Mouse (Mus musculus): ENCODE data around the gene Ctbp2. TPM values are rescaled to one million over a fixed set of nuclear protein-coding genes. Genes with fewer than 3 reads are reported as not detected.

Gene Ctbp2
- total and polyA plus RNA-seq, 2 experiments from 2014 or later = 27.9 to 71.3 TPM

DNA sequence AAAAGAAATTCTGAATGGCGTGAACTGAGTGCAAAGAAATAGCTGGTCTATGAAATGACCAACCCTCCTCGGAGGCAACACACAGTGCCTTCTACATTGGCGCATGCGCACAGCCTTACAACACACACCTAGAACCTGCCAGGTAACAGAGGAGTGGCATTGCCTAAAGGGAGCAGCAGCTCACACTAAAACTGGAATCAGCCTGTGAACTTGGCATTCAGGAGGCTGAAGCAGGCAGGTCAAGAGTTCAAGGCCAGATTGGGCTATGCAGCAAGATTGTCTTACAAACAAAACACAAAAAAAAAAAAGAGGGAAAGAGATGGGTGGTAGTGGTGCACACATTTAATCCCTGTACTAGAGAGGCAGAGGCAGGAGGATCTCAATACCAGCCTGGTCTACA lies 14.7 kb downstream of the Ctbp2 start:
- H3K9me3 ChIP-seq (replicated peaks; ENCODE audit: control insufficient read depth, low read length) = no peaks in the 10 kb centered on the region
- WGBS = 90% methylated on average over 4 of the region's 4 CpGs
- TF ChIP-seq EP300 (IDR thresholded peaks at IDR 0.05; ENCODE audit: low read depth) (no peak), CTCF (IDR thresholded peaks at IDR 0.05; ENCODE audit: low read depth) (no peak)
- DNase-seq (ENCODE audit: low spot score) (no peak), ATAC-seq (ENCODE audit: insufficient read depth, low read depth) (no peak)
- peaks cover 36% of the 10 kb centered on the region for H3K4me1 ChIP-seq (ENCODE audit: control insufficient read depth, insufficient read depth)
- no peaks in the 10 kb centered on the region for H3K36me3 ChIP-seq (replicated peaks; ENCODE audit: control insufficient read depth, insufficient read depth, low read length)
- H3K27me3 ChIP-seq (ENCODE audit: control insufficient read depth, insufficient read depth, low read length) = no peaks in the 10 kb centered on the region
- no peak overlapping the region for H3K4me3 ChIP-seq (ENCODE audit: low read depth, low read length)
- H3K27ac ChIP-seq (ENCODE audit: low read depth) = no peak overlapping the region
- H3K4me2 ChIP-seq (ENCODE audit: low read depth, low read length) = no peak overlapping the region
- no peak overlapping the region for H3K9ac ChIP-seq (replicated peaks; ENCODE audit: low read depth, low read length)

DNA sequence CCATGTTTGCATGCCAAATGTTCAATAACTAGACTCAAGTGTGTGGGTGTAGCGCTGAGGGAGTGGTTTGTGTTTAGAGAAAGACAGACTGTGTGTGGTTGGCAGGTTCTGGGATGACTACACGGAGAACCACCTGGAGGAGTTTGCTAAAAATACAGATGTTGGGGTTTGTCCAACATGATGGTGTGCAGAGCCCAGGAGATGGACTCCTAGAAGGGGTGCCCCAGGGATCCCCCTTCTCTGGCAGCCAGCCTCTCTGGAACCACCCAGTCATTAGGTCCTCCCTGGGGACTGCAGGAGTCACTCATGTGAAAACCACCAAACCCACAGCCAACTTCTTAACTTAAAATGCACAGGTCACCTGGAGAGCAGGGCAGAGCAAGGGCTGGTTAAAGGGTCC lies 15.5 kb downstream of the Ctbp2 start:
- no peak overlapping the region for H3K9ac ChIP-seq (replicated peaks; ENCODE audit: low read depth, low read length)
- H3K4me2 ChIP-seq (ENCODE audit: low read depth, low read length) = no peak overlapping the region
- no peaks in the 10 kb centered on the region for H3K27me3 ChIP-seq (ENCODE audit: control insufficient read depth, insufficient read depth, low read length)
- 66% methylated on average over 2 of the region's 2 CpGs for WGBS
- H3K9me3 ChIP-seq (replicated peaks; ENCODE audit: control insufficient read depth, low read length) = no peaks in the 10 kb centered on the region
- no peak for TF ChIP-seq CTCF (IDR thresholded peaks at IDR 0.05; ENCODE audit: low read depth)
- TF ChIP-seq EP300 (IDR thresholded peaks at IDR 0.05; ENCODE audit: low read depth) = no peak
- H3K4me1 ChIP-seq (ENCODE audit: control insufficient read depth, insufficient read depth) = peaks cover 35% of the 10 kb centered on the region
- no peak overlapping the region for H3K4me3 ChIP-seq (ENCODE audit: low read depth, low read length)
- ATAC-seq (ENCODE audit: insufficient read depth, low read depth) = no peak
- no peak for DNase-seq (ENCODE audit: low spot score)
- H3K27ac ChIP-seq (ENCODE audit: low read depth) = no peak overlapping the region
- H3K36me3 ChIP-seq (replicated peaks; ENCODE audit: control insufficient read depth, insufficient read depth, low read length) = no peaks in the 10 kb centered on the region

DNA sequence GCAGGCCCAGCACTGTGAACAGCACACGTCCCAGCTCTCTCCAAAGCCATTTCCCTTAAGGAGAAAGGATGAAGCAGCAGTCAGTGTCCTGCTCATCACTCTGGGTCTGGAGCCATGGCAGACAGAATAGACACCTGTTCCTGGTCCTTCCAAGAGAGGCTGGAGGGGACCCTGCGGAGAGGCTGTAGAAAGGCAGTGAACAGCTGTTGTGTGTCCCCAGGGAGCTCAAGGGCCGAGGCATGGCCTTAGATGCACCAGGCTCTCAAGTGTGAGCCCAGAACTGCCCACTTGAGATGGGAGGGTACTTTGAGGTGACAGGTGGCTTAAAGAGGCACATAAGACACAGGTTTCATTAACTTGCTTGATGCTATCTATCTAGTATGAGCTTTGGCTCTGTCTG lies 21.6 kb downstream of the Ctbp2 start:
- ATAC-seq (ENCODE audit: insufficient read depth, low read depth) (no peak), DNase-seq (ENCODE audit: low spot score) (no peak)
- Histone ChIP-seq H3K36me3 (replicated peaks; ENCODE audit: control insufficient read depth, insufficient read depth, low read length) (no peaks in the 10 kb centered on the region), H3K27ac (ENCODE audit: low read depth) (no peak overlapping the region), H3K27me3 (ENCODE audit: control insufficient read depth, insufficient read depth, low read length) (no peaks in the 10 kb centered on the region), H3K4me2 (ENCODE audit: low read depth, low read length) (no peak overlapping the region), H3K4me3 (ENCODE audit: low read depth, low read length) (no peak overlapping the region), H3K9ac (replicated peaks; ENCODE audit: low read depth, low read length) (0 out of 2 replicates have a peak overlapping the region, but pooled peaks have one; percentile 11), H3K4me1 (ENCODE audit: control insufficient read depth, insufficient read depth) (peaks cover 39% of the 10 kb centered on the region), H3K9me3 (replicated peaks; ENCODE audit: control insufficient read depth, low read length) (no peaks in the 10 kb centered on the region)
- TF ChIP-seq CTCF (IDR thresholded peaks at IDR 0.05; ENCODE audit: low read depth) (no peak), EP300 (IDR thresholded peaks at IDR 0.05; ENCODE audit: low read depth) (no peak)
- WGBS = 61% methylated on average over 3 of the region's 3 CpGs

GRCm38 (mm10) chr7:133101070-133101469 lies 23.1 kb downstream of the Ctbp2 start:
- H3K36me3 ChIP-seq (replicated peaks; ENCODE audit: control insufficient read depth, insufficient read depth, low read length) = no peaks in the 10 kb centered on the region
- H3K27ac ChIP-seq (ENCODE audit: low read depth) = 0 out of 2 replicates have a peak overlapping the region, but pooled peaks have one; percentile 22
- peak; percentile 23 for DNase-seq (ENCODE audit: low spot score)
- H3K4me1 ChIP-seq (ENCODE audit: control insufficient read depth, insufficient read depth) = peaks cover 39% of the 10 kb centered on the region
- H3K27me3 ChIP-seq (ENCODE audit: control insufficient read depth, insufficient read depth, low read length) = no peaks in the 10 kb centered on the region
- WGBS = 73% methylated on average over 6 of the region's 6 CpGs
- no peaks in the 10 kb centered on the region for H3K9me3 ChIP-seq (replicated peaks; ENCODE audit: control insufficient read depth, low read length)
- H3K9ac ChIP-seq (replicated peaks; ENCODE audit: low read depth, low read length) = no peak overlapping the region
- no peak overlapping the region for H3K4me3 ChIP-seq (ENCODE audit: low read depth, low read length)
- no peak overlapping the region for H3K4me2 ChIP-seq (ENCODE audit: low read depth, low read length)
- TF ChIP-seq EP300 (IDR thresholded peaks at IDR 0.05; ENCODE audit: low read depth) = no peak
- no peak for TF ChIP-seq CTCF (IDR thresholded peaks at IDR 0.05; ENCODE audit: low read depth)
- ATAC-seq (ENCODE audit: insufficient read depth, low read depth) = peak; percentile 31

GRCm38 (mm10) chr7:133100178-133100577 lies 24.0 kb downstream of the Ctbp2 start:
- TF ChIP-seq CTCF (IDR thresholded peaks at IDR 0.05; ENCODE audit: low read depth) = no peak
- no peak for TF ChIP-seq EP300 (IDR thresholded peaks at IDR 0.05; ENCODE audit: low read depth)
- Histone ChIP-seq H3K27me3 (ENCODE audit: control insufficient read depth, insufficient read depth, low read length) (no peaks in the 10 kb centered on the region), H3K9ac (replicated peaks; ENCODE audit: low read depth, low read length) (no peak overlapping the region), H3K4me3 (ENCODE audit: low read depth, low read length) (no peak overlapping the region), H3K4me2 (ENCODE audit: low read depth, low read length) (peak overlapping the region; percentile 37; the same call in 1 of the 2 replicates), H3K4me1 (ENCODE audit: control insufficient read depth, insufficient read depth) (peaks cover 39% of the 10 kb centered on the region), H3K36me3 (replicated peaks; ENCODE audit: control insufficient read depth, insufficient read depth, low read length) (no peaks in the 10 kb centered on the region), H3K27ac (ENCODE audit: low read depth) (peak overlapping the region; percentile 71), H3K9me3 (replicated peaks; ENCODE audit: control insufficient read depth, low read length) (no peaks in the 10 kb centered on the region)
- ATAC-seq (ENCODE audit: insufficient read depth, low read depth) (no peak), DNase-seq (ENCODE audit: low spot score) (no peak)
- 62% methylated on average over 6 of the region's 6 CpGs for WGBS

GRCm38 (mm10) chr7:133099266-133099665 lies 24.9 kb downstream of the Ctbp2 start:
- WGBS = 8% methylated on average over 4 of the region's 4 CpGs
- H3K27me3 ChIP-seq (ENCODE audit: control insufficient read depth, insufficient read depth, low read length) = no peaks in the 10 kb centered on the region
- TF ChIP-seq EP300 (IDR thresholded peaks at IDR 0.05; ENCODE audit: low read depth) (no peak), CTCF (IDR thresholded peaks at IDR 0.05; ENCODE audit: low read depth) (no peak)
- H3K4me3 ChIP-seq (ENCODE audit: low read depth, low read length) = no peak overlapping the region
- peak overlapping the region; percentile 71 for H3K27ac ChIP-seq (ENCODE audit: low read depth)
- no peaks in the 10 kb centered on the region for H3K36me3 ChIP-seq (replicated peaks; ENCODE audit: control insufficient read depth, insufficient read depth, low read length)
- no peaks in the 10 kb centered on the region for H3K9me3 ChIP-seq (replicated peaks; ENCODE audit: control insufficient read depth, low read length)
- peak; percentile 56 for DNase-seq (ENCODE audit: low spot score)
- peaks cover 34% of the 10 kb centered on the region for H3K4me1 ChIP-seq (ENCODE audit: control insufficient read depth, insufficient read depth)
- peak; percentile 47; the same call in 1 of the 2 replicates for ATAC-seq (ENCODE audit: insufficient read depth, low read depth)
- no peak overlapping the region for H3K9ac ChIP-seq (replicated peaks; ENCODE audit: low read depth, low read length)
- peak overlapping the region; percentile 37 for H3K4me2 ChIP-seq (ENCODE audit: low read depth, low read length)
